Mouse (Mus musculus) hindbrain, embryonic 14.5 days (tissue): Measurements from ENCODE around the gene Ccdc158. TPM values are rescaled to one million over a fixed set of nuclear protein-coding genes. Genes with fewer than 3 reads are reported as not detected.

Experiments
- ATAC-seq: fragments of 200-750 bp; cut with Nextera tagmentation; 2 replicates; pipeline ENCODE4 v1.8.0; 2017; ENCODE audit warnings: moderate number of reproducible peaks, mild to moderate bottlenecking, moderate TSS enrichment, moderate library complexity; ENCODE audit not compliant: low FRiP score
- DNase-seq: peaks from one replicate; pipeline ENCODE4 v3.0.0-alpha.2; 2015; ENCODE audit warnings: low spot score
- H3K27ac ChIP-seq: fragments of 300-500 bp; sonication (generic); 2 replicates; pipeline ENCODE4 v1.5.1; 2014; ENCODE audit warnings: mild to moderate bottlenecking, moderate library complexity
- H3K27me3 ChIP-seq: fragments of 300-500 bp; sonication (generic); 2 replicates; pipeline ENCODE4 v1.6.1; 2014; ENCODE audit warnings: mild to moderate bottlenecking, low read length, mixed read lengths; ENCODE audit not compliant: control insufficient read depth, insufficient read depth
- H3K36me3 ChIP-seq: fragments of 300-500 bp; sonication (generic); replicated peaks from 2 replicates; pipeline ENCODE4 v1.6.1; 2014; ENCODE audit not compliant: control insufficient read depth, insufficient read depth
- H3K4me1 ChIP-seq: fragments of 300-500 bp; sonication (generic); replicated peaks from 2 replicates; pipeline ENCODE4 v1.6.1; 2014; ENCODE audit warnings: antibody characterized with exemption, low read length, mixed read lengths; ENCODE audit not compliant: control insufficient read depth, insufficient read depth
- H3K4me2 ChIP-seq: fragments of 300-500 bp; sonication (generic); replicated peaks from 2 replicates; pipeline ENCODE4 v1.6.1; 2014; ENCODE audit warnings: mild to moderate bottlenecking, moderate library complexity
- H3K4me3 ChIP-seq: fragments of 300-500 bp; sonication (generic); replicated peaks from 2 replicates; pipeline ENCODE4 v1.5.1; 2014; ENCODE audit warnings: mild to moderate bottlenecking, low read length
- H3K9ac ChIP-seq: fragments of 300-500 bp; sonication (generic); 2 replicates; pipeline ENCODE4 v1.6.1; 2014
- H3K9me3 ChIP-seq: fragments of 300-500 bp; sonication (generic); 2 replicates; pipeline ENCODE4 v1.6.1; 2016; ENCODE audit warnings: low read length; ENCODE audit not compliant: control insufficient read depth
- WGBS: fragments of 180-500 bp; shearing (Covaris S2); extraction: QIAGEN DNeasy Blood & Tissue Kit; methylation state at CpG from one replicate; pipeline ENCODE4 v1.1.7; 2014; 5-methylcytosine and 5-hydroxymethylcytosine counted together
- polyA plus RNA-seq: library from polyadenylated mRNA; unstranded; fragments of >200 nt; fragmentation: Nextera tagmentation; extraction: Ambion mirVana; gene quantifications from 2 replicates; pipeline ENCODE4 v1.2.1, GENCODE M21; 2014

The Ccdc158 gene
- polyA plus RNA-seq, 1 experiment from 2014 or later, result 1.0 TPM

GRCm38 (mm10) chr5:92679441-92679840 lies 4.4 kb upstream of the Ccdc158 start:
- Histone ChIP-seq H3K4me1 (peaks cover 5% of the 10 kb centered on the region; the same call in 1 of the 2 replicates), H3K36me3 (no peaks in the 10 kb centered on the region), H3K27ac (no peak overlapping the region), H3K9ac (no peak overlapping the region), H3K4me3 (no peak overlapping the region), H3K9me3 (no peaks in the 10 kb centered on the region), H3K27me3 (0 out of 2 replicates have a peak, but pooled peaks cover 4% of the 10 kb centered on the region), H3K4me2 (no peak overlapping the region)
- 39% methylated on average over 4 of the region's 4 CpGs for WGBS
- no peak for ATAC-seq
- peak; percentile 84 for DNase-seq

GRCm38 (mm10) chr5:92675574-92675920 lies 476 bp upstream of the Ccdc158 start:
- no peak for DNase-seq
- WGBS, result under 1% methylated on average over 9 of the region's 9 CpGs
- peak overlapping the region; percentile 6; the same call in 1 of the 2 replicates for H3K9ac ChIP-seq
- H3K27me3 ChIP-seq, result no peaks in the 10 kb centered on the region
- H3K4me2 ChIP-seq, result peak overlapping the region; percentile 57
- peak overlapping the region; percentile 38 for H3K4me3 ChIP-seq
- H3K36me3 ChIP-seq, result no peaks in the 10 kb centered on the region
- ATAC-seq, result no peak
- H3K4me1 ChIP-seq, result no peaks in the 10 kb centered on the region; the same call in 1 of the 2 replicates
- no peaks in the 10 kb centered on the region for H3K9me3 ChIP-seq
- no peak overlapping the region for H3K27ac ChIP-seq

- no peak overlapping the region for H3K9ac ChIP-seq
- H3K4me2 ChIP-seq, result no peak overlapping the region
- no peak for ATAC-seq
- H3K4me3 ChIP-seq, result no peak overlapping the region
- WGBS, result 80% methylated on average over 5 of the region's 5 CpGs
- H3K27me3 ChIP-seq, result no peaks in the 10 kb centered on the region
- DNase-seq, result no peak
- H3K27ac ChIP-seq, result no peak overlapping the region
- H3K9me3 ChIP-seq, result no peaks in the 10 kb centered on the region
- H3K4me1 ChIP-seq, result no peaks in the 10 kb centered on the region
- H3K36me3 ChIP-seq, result no peaks in the 10 kb centered on the region
These were observed 8.2 kb downstream of the Ccdc158 start for GRCm38 (mm10) chr5:92666860-92667259.

- Histone ChIP-seq H3K9me3 (no peaks in the 10 kb centered on the region), H3K27me3 (no peaks in the 10 kb centered on the region), H3K27ac (no peak overlapping the region), H3K4me2 (no peak overlapping the region), H3K4me1 (no peaks in the 10 kb centered on the region), H3K9ac (no peak overlapping the region), H3K36me3 (no peaks in the 10 kb centered on the region), H3K4me3 (no peak overlapping the region)
- ATAC-seq (no peak), DNase-seq (no peak)
- 65% methylated on average over 2 of the region's 2 CpGs for WGBS
These were observed 10.8 kb downstream of the Ccdc158 start for GRCm38 (mm10) chr5:92664321-92664720.

GRCm38 (mm10) chr5:92656256-92656655 lies 18.8 kb downstream of the Ccdc158 start:
- H3K36me3 ChIP-seq, result no peaks in the 10 kb centered on the region
- no peaks in the 10 kb centered on the region for H3K27me3 ChIP-seq
- H3K4me2 ChIP-seq, result no peak overlapping the region
- ATAC-seq (peak; percentile 53; the same call in 1 of the 2 replicates), DNase-seq (peak; percentile 80)
- no peaks in the 10 kb centered on the region for H3K4me1 ChIP-seq
- no peak overlapping the region for H3K4me3 ChIP-seq
- H3K9ac ChIP-seq, result no peak overlapping the region
- no peaks in the 10 kb centered on the region for H3K9me3 ChIP-seq
- no peak overlapping the region for H3K27ac ChIP-seq
- 21% methylated on average over 1 of the region's 1 CpGs for WGBS

GRCm38 (mm10) chr5:92640861-92641260 lies 34.2 kb downstream of the Ccdc158 start:
- H3K36me3 ChIP-seq, result no peaks in the 10 kb centered on the region
- no peaks in the 10 kb centered on the region for H3K9me3 ChIP-seq
- no peak overlapping the region for H3K4me3 ChIP-seq
- no peak overlapping the region for H3K4me2 ChIP-seq
- DNase-seq, result no peak
- no peak for ATAC-seq
- 83% methylated on average over 3 of the region's 3 CpGs for WGBS
- no peaks in the 10 kb centered on the region for H3K27me3 ChIP-seq
- H3K9ac ChIP-seq, result no peak overlapping the region
- no peak overlapping the region for H3K27ac ChIP-seq
- no peaks in the 10 kb centered on the region for H3K4me1 ChIP-seq

- H3K36me3 ChIP-seq, result no peaks in the 10 kb centered on the region
- WGBS, result 90% methylated on average over 5 of the region's 5 CpGs
These were observed 39.2 kb downstream of the Ccdc158 start for GRCm38 (mm10) chr5:92635891-92636290.

GRCm38 (mm10) chr5:92634916-92635315 lies 40.2 kb downstream of the Ccdc158 start:
- WGBS, result 77% methylated on average over 3 of the region's 3 CpGs
- Histone ChIP-seq H3K4me3 (no peak overlapping the region), H3K4me1 (no peaks in the 10 kb centered on the region), H3K4me2 (no peak overlapping the region), H3K27ac (no peak overlapping the region), H3K36me3 (no peaks in the 10 kb centered on the region), H3K9me3 (no peaks in the 10 kb centered on the region), H3K27me3 (no peaks in the 10 kb centered on the region), H3K9ac (no peak overlapping the region)
- DNase-seq, result no peak
- no peak for ATAC-seq

More at GRCm38 (mm10) chr5:92635891-92636290, 39.2 kb downstream of the Ccdc158 start:
- no peak overlapping the region for H3K9ac ChIP-seq
- no peaks in the 10 kb centered on the region for H3K4me1 ChIP-seq
- no peak overlapping the region for H3K27ac ChIP-seq
- no peaks in the 10 kb centered on the region for H3K27me3 ChIP-seq
- ATAC-seq (no peak), DNase-seq (no peak)
- no peaks in the 10 kb centered on the region for H3K9me3 ChIP-seq
- H3K4me2 ChIP-seq, result no peak overlapping the region
- no peak overlapping the region for H3K4me3 ChIP-seq

- no peak overlapping the region for H3K9ac ChIP-seq
- H3K36me3 ChIP-seq, result no peaks in the 10 kb centered on the region
- no peak overlapping the region for H3K27ac ChIP-seq
- ATAC-seq, result no peak
- DNase-seq, result no peak
- H3K4me1 ChIP-seq, result no peaks in the 10 kb centered on the region
- H3K4me3 ChIP-seq, result no peak overlapping the region
- no peak overlapping the region for H3K4me2 ChIP-seq
- H3K27me3 ChIP-seq, result no peaks in the 10 kb centered on the region
- WGBS, result 62% methylated on average over 4 of the region's 4 CpGs
- H3K9me3 ChIP-seq, result no peaks in the 10 kb centered on the region
These were observed 41.5 kb downstream of the Ccdc158 start for GRCm38 (mm10) chr5:92633526-92633925.

- Histone ChIP-seq H3K27me3 (no peaks in the 10 kb centered on the region), H3K4me3 (no peak overlapping the region), H3K9ac (no peak overlapping the region), H3K27ac (no peak overlapping the region), H3K36me3 (no peaks in the 10 kb centered on the region), H3K9me3 (no peaks in the 10 kb centered on the region), H3K4me1 (no peaks in the 10 kb centered on the region), H3K4me2 (no peak overlapping the region)
- ATAC-seq (no peak), DNase-seq (no peak)
- 81% methylated on average over 7 of the region's 7 CpGs for WGBS
These were observed 47.2 kb downstream of the Ccdc158 start for GRCm38 (mm10) chr5:92627896-92628295.
